Mouse (Mus musculus): Measurements from ENCODE around the gene Arrdc1. TPM values are rescaled to one million over a fixed set of nuclear protein-coding genes. Genes with fewer than 3 reads are reported as not detected.
"Not testable (repeated sequence)": the region's sequence is repeated elsewhere in the genome, so short reads cannot be mapped to it uniquely, and the experiment has no call there.

The Arrdc1 gene
- polyA plus RNA-seq, 1 experiment from 2014 or later = 116 TPM

- Histone ChIP-seq H3K27ac (peak within 1 kb of the TSS; percentile 61), H3K4me3 (peak within 1 kb of the TSS; percentile 94), H3K9me3 (no peaks in the 10 kb centered on the region), H3K36me3 (peaks cover 28% of the 10 kb centered on the region), H3K4me2 (peak within 1 kb of the TSS; percentile 83), H3K4me1 (peaks cover 14% of the 10 kb centered on the region), H3K9ac (peak within 1 kb of the TSS; percentile 88), H3K27me3 (no peaks in the 10 kb centered on the region)
- WGBS = 1% methylated on average over 89 of the region's 108 CpGs
- ATAC-seq (ENCODE audit: borderline replicate concordance, extremely low read depth, low FRiP score, low TSS enrichment) = peak; percentile 100
Observed at GRCm38 (mm10) chr2:24949421-24950188, 14.6 kb upstream of the Arrdc1 start, which contains the start of gene Zmynd19. Zmynd19 (plus strand) TSS chr2:24949792.

- H3K9ac ChIP-seq; H3K27me3 ChIP-seq; H3K4me1 ChIP-seq; H3K9me3 ChIP-seq; ATAC-seq (ENCODE audit: borderline replicate concordance, extremely low read depth, low FRiP score, low TSS enrichment); H3K27ac ChIP-seq; H3K36me3 ChIP-seq; H3K4me3 ChIP-seq; H3K4me2 ChIP-seq: not testable (repeated sequence)
- WGBS = 41% methylated on average over 2 of the region's 2 CpGs
Observed at GRCm38 (mm10) chr2:24944304-24944703, 9.3 kb upstream of the Arrdc1 start.

- 75% methylated on average over 4 of the region's 4 CpGs for WGBS
- Histone ChIP-seq H3K4me1 (no peaks in the 10 kb centered on the region), H3K9me3 (no peaks in the 10 kb centered on the region), H3K36me3 (no peaks in the 10 kb centered on the region), H3K27me3 (no peaks in the 10 kb centered on the region), H3K9ac (no peak overlapping the region), H3K27ac (no peak overlapping the region), H3K4me2 (no peak overlapping the region), H3K4me3 (no peak overlapping the region)
- no peak for ATAC-seq (ENCODE audit: borderline replicate concordance, extremely low read depth, low FRiP score, low TSS enrichment)
Observed at GRCm38 (mm10) chr2:24942092-24942491, 7.0 kb upstream of the Arrdc1 start.

- no peaks in the 10 kb centered on the region for H3K27me3 ChIP-seq
- ATAC-seq (ENCODE audit: borderline replicate concordance, extremely low read depth, low FRiP score, low TSS enrichment) = peak; percentile 58
- no peaks in the 10 kb centered on the region for H3K36me3 ChIP-seq
- no peaks in the 10 kb centered on the region for H3K9me3 ChIP-seq
- peak overlapping the region; percentile 70 for H3K9ac ChIP-seq
- peaks cover 15% of the 10 kb centered on the region; the same call in 1 of the 2 replicates for H3K4me1 ChIP-seq
- peak overlapping the region; percentile 89 for H3K27ac ChIP-seq
- WGBS = 4% methylated on average over 19 of the region's 19 CpGs
- peak overlapping the region; percentile 76 for H3K4me3 ChIP-seq
- H3K4me2 ChIP-seq = peak overlapping the region; percentile 90
Observed at GRCm38 (mm10) chr2:24934441-24934963, 550 bp downstream of the Arrdc1 start.

- Histone ChIP-seq H3K27me3 (no peaks in the 10 kb centered on the region), H3K9me3 (no peaks in the 10 kb centered on the region), H3K4me1 (peaks cover 34% of the 10 kb centered on the region), H3K4me2 (no peak overlapping the region), H3K9ac (no peak overlapping the region), H3K36me3 (peaks cover 3% of the 10 kb centered on the region; the same call in 1 of the 2 replicates), H3K4me3 (no peak overlapping the region), H3K27ac (peak overlapping the region; percentile 95)
- no peak for ATAC-seq (ENCODE audit: borderline replicate concordance, extremely low read depth, low FRiP score, low TSS enrichment)
- 77% methylated on average over 5 of the region's 5 CpGs for WGBS
Observed at GRCm38 (mm10) chr2:24929593-24929992, 5.5 kb downstream of the Arrdc1 start.

- Histone ChIP-seq H3K9me3 (no peaks in the 10 kb centered on the region), H3K27ac (peak overlapping the region; percentile 95), H3K36me3 (peaks cover 3% of the 10 kb centered on the region; the same call in 1 of the 2 replicates), H3K4me3 (no peak overlapping the region), H3K9ac (no peak overlapping the region), H3K4me1 (peaks cover 29% of the 10 kb centered on the region), H3K27me3 (no peaks in the 10 kb centered on the region), H3K4me2 (no peak overlapping the region)
- 31% methylated on average over 2 of the region's 2 CpGs for WGBS
- ATAC-seq (ENCODE audit: borderline replicate concordance, extremely low read depth, low FRiP score, low TSS enrichment) = peak; percentile 19; the same call in 1 of the 2 replicates
Observed at GRCm38 (mm10) chr2:24929119-24929518, 5.9 kb downstream of the Arrdc1 start.

GRCm38 (mm10) chr2:24927810-24928479 lies 7.1 kb downstream of the Arrdc1 start:
- H3K27ac ChIP-seq = peak overlapping the region; percentile 95
- ATAC-seq (ENCODE audit: borderline replicate concordance, extremely low read depth, low FRiP score, low TSS enrichment) = peak; percentile 88
- H3K4me3 ChIP-seq = 0 out of 2 replicates have a peak overlapping the region, but pooled peaks have one; percentile 1
- no peak overlapping the region for H3K9ac ChIP-seq
- H3K4me1 ChIP-seq = peaks cover 23% of the 10 kb centered on the region
- H3K36me3 ChIP-seq = peaks cover 3% of the 10 kb centered on the region; the same call in 1 of the 2 replicates
- H3K4me2 ChIP-seq = peak overlapping the region; percentile 44
- no peaks in the 10 kb centered on the region for H3K9me3 ChIP-seq
- WGBS = 53% methylated on average over 4 of the region's 4 CpGs
- H3K27me3 ChIP-seq = no peaks in the 10 kb centered on the region

GRCm38 (mm10) chr2:24926965-24927358 lies 8.1 kb downstream of the Arrdc1 start:
- H3K4me3 ChIP-seq = no peak overlapping the region
- peaks cover 3% of the 10 kb centered on the region; the same call in 1 of the 2 replicates for H3K36me3 ChIP-seq
- peak overlapping the region; percentile 95 for H3K27ac ChIP-seq
- WGBS = 46% methylated on average over 7 of the region's 7 CpGs
- no peaks in the 10 kb centered on the region for H3K27me3 ChIP-seq
- no peak overlapping the region for H3K9ac ChIP-seq
- ATAC-seq (ENCODE audit: borderline replicate concordance, extremely low read depth, low FRiP score, low TSS enrichment) = 0 out of 2 replicates have a peak, but pooled peaks have one; percentile 6
- H3K9me3 ChIP-seq = no peaks in the 10 kb centered on the region
- 0 out of 2 replicates have a peak overlapping the region, but pooled peaks have one; percentile 44 for H3K4me2 ChIP-seq
- H3K4me1 ChIP-seq = peaks cover 23% of the 10 kb centered on the region

GRCm38 (mm10) chr2:24926345-24926964 lies 8.6 kb downstream of the Arrdc1 start:
- WGBS = 74% methylated on average over 9 of the region's 9 CpGs
- Histone ChIP-seq H3K9me3 (no peaks in the 10 kb centered on the region), H3K27me3 (no peaks in the 10 kb centered on the region), H3K4me2 (0 out of 2 replicates have a peak overlapping the region, but pooled peaks have one; percentile 44), H3K4me1 (peaks cover 23% of the 10 kb centered on the region), H3K4me3 (no peak overlapping the region), H3K36me3 (peaks cover 3% of the 10 kb centered on the region; the same call in 1 of the 2 replicates), H3K27ac (peak overlapping the region; percentile 95), H3K9ac (no peak overlapping the region)
- no peak for ATAC-seq (ENCODE audit: borderline replicate concordance, extremely low read depth, low FRiP score, low TSS enrichment)

GRCm38 (mm10) chr2:24925284-24925683 lies 9.8 kb downstream of the Arrdc1 start:
- Histone ChIP-seq H3K36me3 (peaks cover 3% of the 10 kb centered on the region; the same call in 1 of the 2 replicates), H3K4me1 (peaks cover 23% of the 10 kb centered on the region), H3K4me2 (no peak overlapping the region), H3K27ac (peak overlapping the region; percentile 95), H3K9me3 (no peaks in the 10 kb centered on the region), H3K4me3 (no peak overlapping the region), H3K9ac (no peak overlapping the region), H3K27me3 (no peaks in the 10 kb centered on the region)
- 61% methylated on average over 8 of the region's 8 CpGs for WGBS
- ATAC-seq (ENCODE audit: borderline replicate concordance, extremely low read depth, low FRiP score, low TSS enrichment) = no peak

GRCm38 (mm10) chr2:24923561-24923960 lies 11.5 kb downstream of the Arrdc1 start:
- no peak for ATAC-seq (ENCODE audit: borderline replicate concordance, extremely low read depth, low FRiP score, low TSS enrichment)
- no peak overlapping the region for H3K9ac ChIP-seq
- no peaks in the 10 kb centered on the region for H3K27me3 ChIP-seq
- no peak overlapping the region for H3K4me3 ChIP-seq
- no peak overlapping the region for H3K27ac ChIP-seq
- H3K9me3 ChIP-seq = no peaks in the 10 kb centered on the region
- WGBS = 35% methylated on average over 2 of the region's 2 CpGs
- no peak overlapping the region for H3K4me2 ChIP-seq
- peaks cover 3% of the 10 kb centered on the region; the same call in 1 of the 2 replicates for H3K36me3 ChIP-seq
- H3K4me1 ChIP-seq = peaks cover 23% of the 10 kb centered on the region

Measured in lung, embryonic 15.5 days (tissue).